Mouse (Mus musculus): ENCODE data around the gene Pitpnb.

GRCm38 (mm10) chr5:111330417-111331098 is at the start of gene Pitpnb:
- TF ChIP-seq CTCF (IDR thresholded peaks at IDR 0.05; ENCODE audit: low read depth, low read length) (no peak), GATA1 (IDR thresholded peaks at IDR 0.05; ENCODE audit: borderline replicate concordance, low read length) (no peak), TAL1 (conservative IDR thresholded peaks at IDR 0.05; ENCODE audit: low read depth, low read length) (no peak), POLR2AphosphoS5 (IDR thresholded peaks at IDR 0.05; ENCODE audit: insufficient replicate concordance, low read depth, low read length) (no peak)

Data from G1E (cell line).